Mouse (Mus musculus): ENCODE results near the gene Mrps24.

DNA sequence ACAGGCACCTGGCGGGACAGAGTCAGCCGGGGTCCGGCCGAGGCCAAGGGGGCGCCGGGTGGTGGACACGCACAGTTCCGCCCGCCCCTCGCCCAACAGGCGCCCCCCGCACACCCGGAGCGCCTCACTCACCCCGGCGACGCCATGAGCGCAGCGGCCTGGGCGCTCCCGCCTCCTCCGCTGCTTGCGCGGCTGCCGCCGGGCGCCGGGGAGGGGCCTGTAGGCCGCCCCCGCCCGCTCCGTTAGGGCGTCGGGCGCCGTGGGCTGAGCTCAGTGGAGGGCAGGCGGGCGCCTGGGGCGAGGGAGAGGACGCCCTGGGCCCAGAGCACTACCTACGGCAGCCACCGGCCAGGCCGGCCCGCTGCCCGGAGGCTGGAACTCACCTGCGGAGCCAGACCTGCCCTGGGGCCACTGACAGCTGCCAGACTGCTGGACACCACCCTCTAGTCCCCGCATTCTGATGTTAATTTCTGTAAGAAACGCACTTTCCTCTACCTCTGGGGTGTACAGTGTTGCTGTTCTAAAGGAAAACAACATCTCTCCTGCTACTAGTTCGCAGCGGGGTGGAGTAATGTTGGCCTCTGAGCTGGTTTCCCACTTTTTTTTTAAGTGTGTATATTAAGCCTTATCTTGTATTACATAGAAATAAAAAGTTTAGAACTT lies 25.6 kb upstream of the Mrps24 start:
- TF ChIP-seq POLR2A (IDR thresholded peaks at IDR 0.05; ENCODE audit: insufficient read depth, low read length) (no peak), CTCF (IDR thresholded peaks at IDR 0.05; ENCODE audit: low read depth, low read length) (no peak)

All from ES-Bruce4 (cell line).